Mouse (Mus musculus): ENCODE measurements around the gene Tmx2.

DNA sequence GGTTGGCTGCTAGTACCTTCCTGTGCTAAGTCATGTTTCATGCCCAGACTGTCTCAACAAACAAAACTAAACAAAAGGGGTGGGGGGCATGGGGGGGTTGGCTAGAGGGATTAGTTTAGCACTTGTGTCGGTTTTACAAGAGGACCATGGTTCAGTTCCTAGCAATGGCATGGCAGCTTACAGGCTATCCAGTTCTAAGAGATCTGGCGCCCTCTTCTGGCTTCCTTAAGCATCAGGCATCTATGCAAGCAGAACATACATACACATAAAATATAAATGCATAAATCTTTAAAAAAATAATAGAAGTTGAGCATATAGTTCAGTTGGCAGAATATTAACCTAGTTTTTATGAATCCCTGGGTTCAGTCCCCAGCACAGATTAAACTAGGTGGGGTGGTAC lies 16.1 kb downstream of the Tmx2 start:
- TF ChIP-seq GATA1 (IDR thresholded peaks at IDR 0.05; ENCODE audit: borderline replicate concordance, low read length): no peak
- TF ChIP-seq FLI1 (IDR thresholded peaks at IDR 0.05; ENCODE audit: low read length): no peak

Data from megakaryocyte, embryonic 14.5 days (primary cell).